Comparison of ENCODE assay signal across 8 mouse cellular contexts in genomic region chr12:3365449-3366189, GRCm38 (mm10). TPM values are rescaled to one million over a fixed set of nuclear protein-coding genes. Genes with fewer than 3 reads are reported as not detected.
DNase-seq lines count a peak whose midpoint lies in the region; ATAC-seq and TF ChIP-seq lines count a peak whose summit lies in the region.

No protein-coding gene starts in this region.

- 3% methylated on average over 30 of the region's 31 CpGs for WGBS in heart, embryonic 12.5 days
- WGBS in forebrain, embryonic 11.5 days: 4% methylated on average over 31 of the region's 31 CpGs
- WGBS in intestine, postnatal 0 days: 3% methylated on average over 30 of the region's 31 CpGs
- WGBS in midbrain, embryonic 15.5 days: 3% methylated on average over 28 of the region's 31 CpGs

- peak; percentile 57 for ATAC-seq in heart, embryonic 12.5 days (ENCODE audit: insufficient number of reproducible peaks, low FRiP score)
- peak; percentile 29 for ATAC-seq in forebrain, embryonic 11.5 days (replicated peaks; ENCODE audit: low FRiP score)
- peak; percentile 34 for ATAC-seq in intestine, postnatal 0 days
- peak; percentile 57 for ATAC-seq in midbrain, embryonic 15.5 days (replicated peaks)

- H3K27me3 ChIP-seq in heart, embryonic 12.5 days (replicated peaks): no peaks in the 10 kb centered on the region
- H3K27me3 ChIP-seq in C2C12 (ENCODE audit: control insufficient read depth, insufficient read depth, insufficient read length): no peaks in the 10 kb centered on the region
- no peaks in the 10 kb centered on the region for H3K27me3 ChIP-seq in forebrain, embryonic 11.5 days (ENCODE audit: control insufficient read depth, insufficient read depth, low read length)
- no peaks in the 10 kb centered on the region for H3K27me3 ChIP-seq in intestine, postnatal 0 days (replicated peaks; ENCODE audit: control insufficient read depth, insufficient read depth, low read length)
- H3K27me3 ChIP-seq in midbrain, embryonic 15.5 days (replicated peaks): no peaks in the 10 kb centered on the region

- TF ChIP-seq CTCF in C2C12 (IDR thresholded peaks at IDR 0.05; ENCODE audit: control insufficient read depth, insufficient read depth, insufficient read length): no peak
- TF ChIP-seq CTCF in brain, embryonic 14.5 days (IDR thresholded peaks at IDR 0.05; ENCODE audit: borderline replicate concordance, extremely low read depth, insufficient read depth, insufficient read length): no peak
- TF ChIP-seq CTCF in intestine, postnatal 0 days (IDR thresholded peaks at IDR 0.05; ENCODE audit: low read depth): no peak

- H3K36me3 ChIP-seq in heart, embryonic 12.5 days: peaks cover 10% of the 10 kb centered on the region
- H3K36me3 ChIP-seq in C2C12 (ENCODE audit: control insufficient read depth, insufficient read depth): no peaks in the 10 kb centered on the region
- no peaks in the 10 kb centered on the region; the same call in 1 of the 2 replicates for H3K36me3 ChIP-seq in forebrain, embryonic 11.5 days (ENCODE audit: control insufficient read depth, insufficient read depth, low read length)
- no peaks in the 10 kb centered on the region for H3K36me3 ChIP-seq in intestine, postnatal 0 days (ENCODE audit: control insufficient read depth, insufficient read depth)
- H3K36me3 ChIP-seq in midbrain, embryonic 15.5 days (replicated peaks): peaks cover 8% of the 10 kb centered on the region; the same call in 1 of the 2 replicates

- H3K4me1 ChIP-seq in heart, embryonic 12.5 days (replicated peaks): peaks cover 18% of the 10 kb centered on the region
- H3K4me1 ChIP-seq in forebrain, embryonic 11.5 days (replicated peaks; ENCODE audit: control insufficient read depth, insufficient read depth, low read length): peaks cover 10% of the 10 kb centered on the region; the same call in 1 of the 2 replicates
- no peaks in the 10 kb centered on the region; the same call in 1 of the 2 replicates for H3K4me1 ChIP-seq in intestine, postnatal 0 days (replicated peaks; ENCODE audit: control insufficient read depth, insufficient read depth, low read length)
- H3K4me1 ChIP-seq in midbrain, embryonic 15.5 days: peaks cover 47% of the 10 kb centered on the region

- peak overlapping the region; percentile 83 for H3ac ChIP-seq in C2C12 (ENCODE audit: control insufficient read depth, insufficient read length, low read depth)

- no peaks in the 10 kb centered on the region for H3K9me3 ChIP-seq in heart, embryonic 12.5 days (replicated peaks)
- H3K9me3 ChIP-seq in forebrain, embryonic 11.5 days (ENCODE audit: control insufficient read depth, low read length): no peaks in the 10 kb centered on the region
- H3K9me3 ChIP-seq in intestine, postnatal 0 days (ENCODE audit: control insufficient read depth): no peaks in the 10 kb centered on the region
- no peaks in the 10 kb centered on the region for H3K9me3 ChIP-seq in midbrain, embryonic 15.5 days

- H3K79me2 ChIP-seq in C2C12 (ENCODE audit: control insufficient read depth, insufficient read depth): peaks cover 52% of the 10 kb centered on the region

- peak overlapping the region; percentile 30 for H3K27ac ChIP-seq in heart, embryonic 12.5 days (ENCODE audit: poor library complexity, severe bottlenecking)
- H3K27ac ChIP-seq in forebrain, embryonic 11.5 days (ENCODE audit: low read depth, low read length): peak overlapping the region; percentile 71
- H3K27ac ChIP-seq in intestine, postnatal 0 days (ENCODE audit: low read depth, low read length): no peak overlapping the region
- peak overlapping the region; percentile 91 for H3K27ac ChIP-seq in midbrain, embryonic 15.5 days

- TF ChIP-seq POLR2A in brain, embryonic 14.5 days (IDR thresholded peaks at IDR 0.05; ENCODE audit: borderline replicate concordance, extremely low read depth, insufficient read depth, insufficient read length, poor library complexity, severe bottlenecking): no peak; the same call in 1 of the 2 replicates

- peak overlapping the region; percentile 88 for H3K4me3 ChIP-seq in heart, embryonic 12.5 days
- H3K4me3 ChIP-seq in C2C12 (ENCODE audit: insufficient read depth, poor library complexity, severe bottlenecking): peak overlapping the region; percentile 79
- H3K4me3 ChIP-seq in forebrain, embryonic 11.5 days (ENCODE audit: low read depth, low read length): peak overlapping the region; percentile 74
- peak overlapping the region; percentile 79 for H3K4me3 ChIP-seq in intestine, postnatal 0 days (ENCODE audit: low read depth, low read length)
- peak overlapping the region; percentile 72 for H3K4me3 ChIP-seq in midbrain, embryonic 15.5 days

- peak overlapping the region; percentile 95 for H3K4me2 ChIP-seq in heart, embryonic 12.5 days
- peak overlapping the region; percentile 96 for H3K4me2 ChIP-seq in forebrain, embryonic 11.5 days (ENCODE audit: low read depth, low read length, severe bottlenecking)
- H3K4me2 ChIP-seq in intestine, postnatal 0 days (replicated peaks; ENCODE audit: low read depth): peak overlapping the region; percentile 89
- peak overlapping the region; percentile 57 for H3K4me2 ChIP-seq in midbrain, embryonic 15.5 days

- peak overlapping the region; percentile 81 for H3K9ac ChIP-seq in heart, embryonic 12.5 days
- peak overlapping the region; percentile 87 for H3K9ac ChIP-seq in forebrain, embryonic 11.5 days (ENCODE audit: low read length)
- peak overlapping the region; percentile 57 for H3K9ac ChIP-seq in intestine, postnatal 0 days (ENCODE audit: low read depth, low read length)
- peak overlapping the region; percentile 88 for H3K9ac ChIP-seq in midbrain, embryonic 15.5 days

- H3K79me3 ChIP-seq in C2C12 (ENCODE audit: low read depth): peaks cover 33% of the 10 kb centered on the region

- DNase-seq in heart, adult 9 months (ENCODE audit: low spot score in 2 of 2): no peak
- peak; percentile 63 for DNase-seq in brain, embryonic 14.5 days (ENCODE audit: low read depth)
- peak; percentile 69 for DNase-seq in forebrain, embryonic 11.5 days (ENCODE audit: low spot score)
- DNase-seq in urinary bladder, postnatal 10 days (ENCODE audit: low spot score): no peak

TF ChIP-seq in C2C12, 6 proteins besides CTCF, POLR2A, EP300 and RAD21:
- no peak for TF ChIP-seq FOSL1 (IDR thresholded peaks at IDR 0.05; ENCODE audit: insufficient read depth, low read length, poor library complexity, severe bottlenecking)
- no peak for TF ChIP-seq USF1 (IDR thresholded peaks at IDR 0.05; ENCODE audit: low read depth)
- no peak for TF ChIP-seq MAX (IDR thresholded peaks at IDR 0.05)
- no peak for TF ChIP-seq MYOD1 (IDR thresholded peaks at IDR 0.05; ENCODE audit: control insufficient read depth, insufficient read length, low read depth)
- TF ChIP-seq CEBPB (IDR thresholded peaks at IDR 0.05; ENCODE audit: low read depth): no peak
- TF ChIP-seq MYOG (IDR thresholded peaks at IDR 0.05; ENCODE audit: control insufficient read depth, extremely low read depth, insufficient read length): no peak

RNA-seq across cellular contexts. Expression of gene Kif3c, which starts 0.7 kb away (rescaled TPM):
- polyA plus RNA-seq in heart, embryonic 12.5 days (2016; fragmentation: Nextera tagmentation; extraction: Ambion mirVana): 8.6 and 10.7 TPM in 2 replicates
- polyA plus RNA-seq in C2C12 (2012; fragmentation: generic; extraction: Trizol): 17.4 TPM
- 109 and 130 TPM in 2 replicates for polyA plus RNA-seq in brain, embryonic 14.5 days (2012; rRNA removed)
- polyA plus RNA-seq in forebrain, embryonic 11.5 days (2014; fragmentation: Nextera tagmentation; extraction: Ambion mirVana): 31.2 and 32.3 TPM in 2 replicates
- 2.3 and 2.4 TPM in 2 replicates for polyA plus RNA-seq in intestine, postnatal 0 days (2015; fragmentation: Nextera tagmentation; extraction: Ambion mirVana)
- 94.9 and 95.6 TPM in 2 replicates for polyA plus RNA-seq in midbrain, embryonic 15.5 days (2015; fragmentation: Nextera tagmentation; extraction: Ambion mirVana)

RNA-seq across cellular contexts. Expression of gene Rab10, which starts 55.9 kb away (rescaled TPM):
- polyA plus RNA-seq in heart, embryonic 12.5 days (2016; fragmentation: Nextera tagmentation; extraction: Ambion mirVana): 94.8 and 96.3 TPM in 2 replicates
- 50.2 TPM for polyA plus RNA-seq in C2C12 (2012; fragmentation: generic; extraction: Trizol)
- 140 and 159 TPM in 2 replicates for polyA plus RNA-seq in brain, embryonic 14.5 days (2012; rRNA removed)
- polyA plus RNA-seq in forebrain, embryonic 11.5 days (2014; fragmentation: Nextera tagmentation; extraction: Ambion mirVana): 111 and 118 TPM in 2 replicates
- polyA plus RNA-seq in intestine, postnatal 0 days (2015; fragmentation: Nextera tagmentation; extraction: Ambion mirVana): 47.0 and 50.1 TPM in 2 replicates
- 145 and 148 TPM in 2 replicates for polyA plus RNA-seq in midbrain, embryonic 15.5 days (2015; fragmentation: Nextera tagmentation; extraction: Ambion mirVana)

Comparison
In these comparisons a context has a peak if more than half of its experiments do, and no peak if none do; other contexts are left out.
1. DNase-seq: peak in brain, embryonic 14.5 days (single experiment) and forebrain, embryonic 11.5 days (single experiment); none in heart, adult 9 months (0 of 2) and urinary bladder, postnatal 10 days (single experiment).
2. Peak in every context shown above with its lines, with median percentiles within 50 percentile points of each other: ATAC-seq, H3K4me2 ChIP-seq, H3K4me3 ChIP-seq and H3K9ac ChIP-seq.